Comparison of ENCODE assay signal across 25 mouse cellular contexts in the genomic region with DNA sequence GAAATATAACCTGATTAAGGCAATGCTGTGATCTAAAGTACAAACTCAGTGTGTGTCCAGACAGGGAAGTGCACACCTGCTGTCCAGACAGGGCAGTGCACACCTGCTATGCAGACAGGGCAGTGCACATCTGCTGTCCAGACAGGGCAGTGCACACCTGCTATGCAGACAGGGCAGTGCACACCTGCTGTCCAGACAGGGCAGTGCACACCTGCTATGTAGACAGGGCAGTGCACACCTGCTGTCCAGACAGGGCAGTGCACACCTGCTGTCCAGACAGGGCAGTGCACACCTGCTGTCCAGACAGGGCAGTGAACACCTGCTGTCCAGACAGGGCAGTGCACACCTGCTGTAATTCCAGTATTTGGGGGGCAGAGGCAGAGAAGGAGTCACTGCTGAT. TPM values are rescaled to one million over a fixed set of nuclear protein-coding genes. Genes with fewer than 3 reads are reported as not detected.
"Had no signal": no experiment of that assay in that cellular context is flagged by ENCODE, and none has a peak within 500 bp of the region (broad histone marks: within the 10 kb centered on the region; RNA-seq: fewer than 3 reads in every experiment).

No protein-coding gene starts in this region.

RNA-seq across cellular contexts. Expression of gene Ephx4, which starts 16.1 kb away (rescaled TPM):
- total RNA-seq: hematopoietic stem cell, adult 5-6 weeks had no signal
- polyA plus RNA-seq: liver, adult 2 months had no signal

RNA-seq across cellular contexts. Expression of gene Lpcat2b, which starts 44.9 kb away (rescaled TPM):
- total RNA-seq: gastrocnemius, adult 18-20 months; gastrocnemius, adult 8-10 months; gastrocnemius, postnatal 14 days; gastrocnemius, postnatal 36 days; heart, adult 2 months; heart, postnatal 14 days; heart, postnatal 36 days; hematopoietic stem cell, adult 5-6 weeks; left cerebral cortex, postnatal 4 days; liver, adult 2 months had no signal
- polyA plus RNA-seq: forebrain, embryonic 16.5 days; heart, embryonic 11.5 days; heart, embryonic 13.5 days; heart, embryonic 15.5 days; heart, postnatal 0 days; hindbrain, embryonic 11.5 days; hindbrain, embryonic 13.5 days; hindbrain, embryonic 15.5 days; inflammation-experienced regulatory T-cells, adult 6 months; intestine, embryonic 15.5 days; kidney, adult 2 months; kidney, embryonic 15.5 days; limb, embryonic 11.5 days; limb, embryonic 13.5 days; limb, embryonic 15.5 days; liver, adult 2 months had no signal
